Mouse (Mus musculus): ENCODE results near the gene Atl1.

Atl1 gene

DNA sequence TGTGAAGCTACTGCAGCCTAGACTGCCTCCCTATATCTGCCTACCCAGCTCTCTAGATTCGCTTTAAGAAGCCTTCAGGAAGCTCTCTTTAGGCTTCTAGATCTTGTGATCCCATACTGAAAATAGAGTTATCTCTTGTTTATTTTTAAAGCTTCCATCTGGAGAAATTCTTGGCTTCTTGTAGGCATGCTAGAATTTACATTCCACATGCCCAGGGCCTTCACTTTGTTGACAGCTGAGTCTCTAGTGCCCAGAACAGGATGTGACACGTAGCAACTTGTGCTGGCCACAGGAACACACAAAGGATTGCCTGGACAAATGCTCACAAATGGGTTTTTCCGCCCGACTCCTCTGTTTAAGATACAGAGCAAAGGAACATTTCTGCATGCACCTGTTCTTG, 123.5 kb downstream of the Atl1 start:
- no peak for DNase-seq (ENCODE audit: low spot score in 2 of 2)
